Mouse (Mus musculus): Measurements from ENCODE around the gene Dvl3. TPM values are rescaled to one million over a fixed set of nuclear protein-coding genes. Genes with fewer than 3 reads are reported as not detected.

Gene Dvl3
- polyA plus RNA-seq, 1 experiment = 11.6 TPM

DNA sequence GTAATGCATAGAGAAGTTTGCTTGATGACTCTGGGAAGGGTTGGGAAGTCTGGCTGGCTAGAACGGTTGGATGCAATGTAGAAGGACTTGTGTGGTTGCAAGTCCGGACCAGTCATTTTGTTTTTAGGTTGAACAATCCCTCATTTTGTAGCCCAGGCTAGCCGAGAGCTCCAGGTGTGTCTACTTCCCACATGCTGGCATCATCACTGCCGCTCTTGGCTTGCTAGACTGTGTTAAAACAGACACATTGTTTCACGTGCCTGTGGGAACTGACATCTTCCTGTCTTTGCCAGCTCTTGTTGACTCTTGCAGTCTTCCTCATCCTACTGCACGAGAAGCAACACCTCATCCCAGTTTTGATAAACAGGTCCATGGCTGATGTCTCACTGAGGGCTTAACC is 38.2 kb downstream of the Dvl3 start:
- Histone ChIP-seq H3K4me1 (ENCODE audit: control insufficient read depth, insufficient read depth, low read length) (no peaks in the 10 kb centered on the region), H3K27ac (ENCODE audit: control insufficient read depth, insufficient read depth, low read depth, low read length) (no peak overlapping the region), H3K36me3 (ENCODE audit: control insufficient read depth, insufficient read depth, low read length) (peaks cover 5% of the 10 kb centered on the region), H3K4me3 (ENCODE audit: control insufficient read depth, low read depth, low read length) (no peak overlapping the region), H3K27me3 (ENCODE audit: control insufficient read depth, insufficient read depth, low read length) (no peaks in the 10 kb centered on the region)
- TF ChIP-seq POLR2A (IDR thresholded peaks at IDR 0.05; ENCODE audit: control insufficient read depth, low read depth, low read length) = no peak
- TF ChIP-seq CTCF (IDR thresholded peaks at IDR 0.05; ENCODE audit: control insufficient read depth, insufficient read depth, insufficient replicate concordance, low read depth, low read length) = no peak

DNA sequence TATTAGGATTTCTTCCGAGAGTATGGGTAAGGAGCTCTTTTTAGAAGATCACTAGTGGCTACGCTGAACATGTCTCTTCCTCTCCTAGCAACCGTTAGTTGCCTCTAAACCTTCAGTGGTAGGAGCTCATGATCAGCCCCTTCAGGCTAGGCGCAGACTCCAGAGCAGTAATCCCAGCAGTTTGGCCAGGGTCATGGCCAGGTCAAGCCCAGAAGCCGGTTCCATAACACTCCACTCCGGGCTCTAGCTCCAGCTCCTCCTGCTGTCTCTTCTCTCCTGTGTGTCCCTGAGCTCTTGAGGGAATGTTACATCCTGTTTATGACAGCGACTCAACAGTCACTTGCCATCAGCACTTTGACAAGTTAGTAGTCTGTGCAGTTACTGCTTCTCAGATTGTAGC is 40.6 kb downstream of the Dvl3 start:
- Histone ChIP-seq H3K36me3 (ENCODE audit: control insufficient read depth, insufficient read depth, low read length) (peaks cover 3% of the 10 kb centered on the region), H3K27ac (ENCODE audit: control insufficient read depth, insufficient read depth, low read depth, low read length) (no peak overlapping the region), H3K4me1 (ENCODE audit: control insufficient read depth, insufficient read depth, low read length) (no peaks in the 10 kb centered on the region), H3K4me3 (ENCODE audit: control insufficient read depth, low read depth, low read length) (no peak overlapping the region), H3K27me3 (ENCODE audit: control insufficient read depth, insufficient read depth, low read length) (no peaks in the 10 kb centered on the region)
- no peak for TF ChIP-seq POLR2A (IDR thresholded peaks at IDR 0.05; ENCODE audit: control insufficient read depth, low read depth, low read length)
- no peak for TF ChIP-seq CTCF (IDR thresholded peaks at IDR 0.05; ENCODE audit: control insufficient read depth, insufficient read depth, insufficient replicate concordance, low read depth, low read length)

DNA sequence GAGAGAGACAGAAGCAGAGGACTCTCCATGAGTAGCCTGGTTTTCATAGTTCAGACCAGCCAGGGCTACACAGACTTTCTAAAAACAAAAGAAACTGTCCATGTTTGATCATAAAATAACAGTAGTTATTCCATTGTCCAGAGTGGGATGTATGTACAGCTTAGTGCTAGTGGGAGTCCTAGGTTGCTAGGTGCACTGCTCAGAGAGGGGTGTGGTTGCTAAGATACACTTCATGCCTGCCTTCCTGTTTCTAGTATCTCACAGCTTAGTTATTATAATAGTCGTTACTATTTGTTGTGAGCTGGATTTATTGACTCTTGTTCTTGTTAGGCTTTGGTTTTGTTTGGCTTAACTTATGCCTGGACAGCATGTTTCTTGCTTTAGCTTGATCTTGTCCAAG is 48.3 kb downstream of the Dvl3 start:
- H3K4me1 ChIP-seq (ENCODE audit: control insufficient read depth, insufficient read depth, low read length) = no peaks in the 10 kb centered on the region
- TF ChIP-seq CTCF (IDR thresholded peaks at IDR 0.05; ENCODE audit: control insufficient read depth, insufficient read depth, insufficient replicate concordance, low read depth, low read length) (no peak), POLR2A (IDR thresholded peaks at IDR 0.05; ENCODE audit: control insufficient read depth, low read depth, low read length) (no peak)
- no peak overlapping the region for H3K4me3 ChIP-seq (ENCODE audit: control insufficient read depth, low read depth, low read length)
- no peaks in the 10 kb centered on the region for H3K27me3 ChIP-seq (ENCODE audit: control insufficient read depth, insufficient read depth, low read length)
- H3K36me3 ChIP-seq (ENCODE audit: control insufficient read depth, insufficient read depth, low read length) = no peaks in the 10 kb centered on the region; the same call in 1 of the 2 replicates
- H3K27ac ChIP-seq (ENCODE audit: control insufficient read depth, insufficient read depth, low read depth, low read length) = no peak overlapping the region

Other genes with a start within 250 kb of the Dvl3 start
- 48.6 and 54.1 TPM in 2 replicates for gene Parl, start 214.6 kb upstream of the Dvl3 start, polyA plus RNA-seq (2012; rRNA removed)
- gene Cyp2ab1, start 191.6 kb upstream of the Dvl3 start, polyA plus RNA-seq (2012; rRNA removed) = not detected in 2 replicates
- gene Abcc5, start 90.6 kb upstream of the Dvl3 start, polyA plus RNA-seq (2012; rRNA removed) = 16.6 and 19.8 TPM in 2 replicates
- 38.7 and 41.8 TPM in 2 replicates for gene Eif2b5, start 18.2 kb upstream of the Dvl3 start, polyA plus RNA-seq (2012; rRNA removed)
- 112 and 119 TPM in 2 replicates for gene Ap2m1, start 18.5 kb downstream of the Dvl3 start, polyA plus RNA-seq (2012; rRNA removed)
- gene Abcf3, start 31.6 kb downstream of the Dvl3 start, polyA plus RNA-seq (2012; rRNA removed) = 77.2 and 83.0 TPM in 2 replicates
- 0.09 and 0.13 TPM in 2 replicates for gene Vwa5b2, start 72.5 kb downstream of the Dvl3 start, polyA plus RNA-seq (2012; rRNA removed)
- 5.1 and 5.4 TPM in 2 replicates for gene Eef1akmt4, start 94.6 kb downstream of the Dvl3 start, polyA plus RNA-seq (2012; rRNA removed)
- gene Gm49333, start 94.6 kb downstream of the Dvl3 start, polyA plus RNA-seq (2012; rRNA removed) = 0.11 and 0.15 TPM in 2 replicates
- gene Alg3, start 94.8 kb downstream of the Dvl3 start, polyA plus RNA-seq (2012; rRNA removed) = 18.8 and 22.5 TPM in 2 replicates
- gene Camk2n2, start 104.3 kb downstream of the Dvl3 start, polyA plus RNA-seq (2012; rRNA removed) = 21.5 and 22.1 TPM in 2 replicates
- gene Ece2, start 112.8 kb downstream of the Dvl3 start, polyA plus RNA-seq (2012; rRNA removed) = 0.35 and 0.41 TPM in 2 replicates
- 241 and 287 TPM in 2 replicates for gene Psmd2, start 134.7 kb downstream of the Dvl3 start, polyA plus RNA-seq (2012; rRNA removed)
- gene Eif4g1, start 151.3 kb downstream of the Dvl3 start, polyA plus RNA-seq (2012; rRNA removed) = 251 and 267 TPM in 2 replicates
- gene Fam131a, start 176.3 kb downstream of the Dvl3 start, polyA plus RNA-seq (2012; rRNA removed) = 102 and 116 TPM in 2 replicates
- 10.1 and 11.0 TPM in 2 replicates for gene Polr2h, start 200.7 kb downstream of the Dvl3 start, polyA plus RNA-seq (2012; rRNA removed)
- 68.6 and 77.2 TPM in 2 replicates for gene Clcn2, start 200.8 kb downstream of the Dvl3 start, polyA plus RNA-seq (2012; rRNA removed)
- 1.6 and 2.9 TPM in 2 replicates for gene Chrd, start 216.1 kb downstream of the Dvl3 start, polyA plus RNA-seq (2012; rRNA removed)
- 0.22 and 0.53 TPM in 2 replicates for gene Thpo, start 217.5 kb downstream of the Dvl3 start, polyA plus RNA-seq (2012; rRNA removed)

Measured in testis, adult 2 months (tissue).